1 mouse cellular context compared by ENCODE assay signal in the genomic region with DNA sequence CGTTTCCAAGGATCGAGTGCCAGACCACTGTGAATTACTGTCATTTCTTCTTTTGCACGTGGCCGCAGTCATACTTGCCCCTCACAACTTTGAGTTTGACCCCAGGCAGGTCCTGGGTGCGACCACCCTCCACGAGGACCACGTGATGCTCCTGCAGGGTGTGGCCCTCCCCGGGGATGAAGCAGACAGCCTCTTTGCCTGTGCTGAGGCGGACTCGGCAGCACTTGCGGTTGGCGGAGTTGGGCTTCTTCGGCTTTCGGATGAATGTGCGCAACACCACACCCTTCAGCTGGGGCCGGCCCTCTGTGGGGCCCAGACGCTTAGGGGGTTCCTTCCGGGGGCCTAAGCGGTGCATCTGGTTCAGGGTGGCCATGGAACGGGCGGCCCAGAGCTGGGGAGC.
TF ChIP-seq lines count a peak whose summit lies in the region.

No protein-coding gene starts in this region.

TF ChIP-seq in ES-E14, 5 proteins besides CTCF, POLR2A, EP300 and RAD21:
- TF ChIP-seq CHD2 (IDR thresholded peaks at IDR 0.05; ENCODE audit: low read depth, low read length) (no peak), ZNF384 (IDR thresholded peaks at IDR 0.05; ENCODE audit: low read depth, low read length) (no peak), HCFC1 (IDR thresholded peaks at IDR 0.05; ENCODE audit: borderline replicate concordance, insufficient read depth, low read length) (no peak), ZC3H11A (IDR thresholded peaks at IDR 0.05; ENCODE audit: borderline replicate concordance, low read depth, low read length) (no peak), MAFK (IDR thresholded peaks at IDR 0.05; ENCODE audit: insufficient read depth, low read depth, low read length) (no peak)
